Mouse (Mus musculus) G1E (cell line): ENCODE data around the gene Dcaf8.

ENCODE experiments used
- CTCF ChIP-seq: IDR thresholded peaks from 2 replicates; pipeline ENCODE4 v1.5.1; 2012; ENCODE audit warnings: low read depth, low read length, inconsistent platforms, mixed read lengths
- GATA1 ChIP-seq: IDR thresholded peaks from 2 replicates; pipeline ENCODE4 v1.6.1; 2012; ENCODE audit warnings: borderline replicate concordance, low read length, inconsistent platforms, mixed read lengths
- POLR2AphosphoS5 ChIP-seq: IDR thresholded peaks from 2 replicates; pipeline ENCODE4 v1.6.1; 2012; ENCODE audit warnings: low read depth, low read length, inconsistent platforms; ENCODE audit not compliant: insufficient replicate concordance

- TF ChIP-seq CTCF (no peak), GATA1 (no peak), POLR2AphosphoS5 (no peak)
Observed at GRCm38 (mm10) chr1:172220414-172220813, 72.5 kb downstream of the Dcaf8 start.
